Mouse (Mus musculus) neural tube, embryonic 13.5 days (tissue): ENCODE results near the gene Bank1. TPM values are rescaled to one million over a fixed set of nuclear protein-coding genes. Genes with fewer than 3 reads are reported as not detected.
"Not testable (repeated sequence)": the region's sequence is repeated elsewhere in the genome, so short reads cannot be mapped to it uniquely, and the experiment has no call there.

Source experiments
- ATAC-seq: fragments of 200-750 bp; cut with Nextera tagmentation; 2 replicates; pipeline ENCODE4 v1.8.0; 2017; ENCODE audit warnings: low read depth, mild to moderate bottlenecking, moderate TSS enrichment, moderate library complexity
- H3K27ac ChIP-seq: fragments of 300-500 bp; sonication (generic); replicated peaks from 2 replicates; pipeline ENCODE4 v1.5.1; 2015; ENCODE audit warnings: moderate library complexity, mild to moderate bottlenecking, inconsistent platforms
- H3K27me3 ChIP-seq: fragments of 300-500 bp; sonication (generic); 2 replicates; pipeline ENCODE4 v1.6.1; 2015; ENCODE audit warnings: mild to moderate bottlenecking, inconsistent platforms
- H3K36me3 ChIP-seq: fragments of 300-500 bp; sonication (generic); 2 replicates; pipeline ENCODE4 v1.6.1; 2015; ENCODE audit warnings: mild to moderate bottlenecking, inconsistent platforms
- H3K4me1 ChIP-seq: fragments of 300-500 bp; sonication (generic); replicated peaks from 2 replicates; pipeline ENCODE4 v1.6.1; 2015; ENCODE audit warnings: inconsistent platforms
- H3K4me2 ChIP-seq: fragments of 300-500 bp; sonication (generic); 2 replicates; pipeline ENCODE4 v1.6.1; 2015; ENCODE audit warnings: inconsistent platforms, mild to moderate bottlenecking, moderate library complexity
- H3K4me3 ChIP-seq: fragments of 300-500 bp; sonication (generic); 2 replicates; pipeline ENCODE4 v1.5.1; 2015; ENCODE audit warnings: mild to moderate bottlenecking, inconsistent platforms
- H3K9ac ChIP-seq: fragments of 300-500 bp; sonication (generic); 2 replicates; pipeline ENCODE4 v1.6.1; 2015; ENCODE audit warnings: moderate library complexity, mild to moderate bottlenecking, inconsistent platforms
- H3K9me3 ChIP-seq: fragments of 300-500 bp; sonication (generic); 2 replicates; pipeline ENCODE4 v1.6.1; 2016; ENCODE audit warnings: inconsistent platforms
- WGBS: fragments of 180-500 bp; shearing (Covaris S2); methylation state at CpG from one replicate; pipeline ENCODE4 v1.1.7; 2015; 5-methylcytosine and 5-hydroxymethylcytosine counted together
- polyA plus RNA-seq: library from polyadenylated mRNA; unstranded; fragments of >200 nt; fragmentation: Nextera tagmentation; extraction: Ambion mirVana; gene quantifications from 2 replicates; pipeline ENCODE4 v1.2.1, GENCODE M21; 2015

Gene Bank1
- polyA plus RNA-seq = 0.59 and 0.64 TPM in 2 replicates

- Histone ChIP-seq H3K4me3 (no peak within 1 kb of the TSS), H3K27me3 (peaks cover 9% of the 10 kb centered on the region), H3K4me1 (no peaks in the 10 kb centered on the region), H3K9me3 (no peaks in the 10 kb centered on the region), H3K9ac (no peak within 1 kb of the TSS), H3K36me3 (no peaks in the 10 kb centered on the region), H3K27ac (no peak within 1 kb of the TSS), H3K4me2 (no peak within 1 kb of the TSS)
- no peak for ATAC-seq
- WGBS = 78% methylated on average over 5 of the region's 5 CpGs
Observed at GRCm38 (mm10) chr3:136325783-136326182, at the start of gene Bank1. Gene Bank1 (minus strand): TSS chr3:136326066.

- no peak overlapping the region for H3K27ac ChIP-seq
- H3K27me3 ChIP-seq = no peaks in the 10 kb centered on the region
- WGBS = 76% methylated on average over 11 of the region's 11 CpGs
- H3K4me3 ChIP-seq = no peak overlapping the region
- no peaks in the 10 kb centered on the region for H3K9me3 ChIP-seq
- H3K9ac ChIP-seq = no peak overlapping the region
- ATAC-seq = no peak
- peaks cover 5% of the 10 kb centered on the region; the same call in 1 of the 2 replicates for H3K4me1 ChIP-seq
- H3K36me3 ChIP-seq = no peaks in the 10 kb centered on the region
- H3K4me2 ChIP-seq = no peak overlapping the region
Observed at GRCm38 (mm10) chr3:136369916-136370315, 44.0 kb upstream of the Bank1 start.

GRCm38 (mm10) chr3:136369466-136369865 is 43.6 kb upstream of the Bank1 start:
- Histone ChIP-seq H3K4me3 (no peak overlapping the region), H3K9ac (no peak overlapping the region), H3K27ac (no peak overlapping the region), H3K4me2 (no peak overlapping the region), H3K27me3 (no peaks in the 10 kb centered on the region), H3K9me3 (no peaks in the 10 kb centered on the region), H3K36me3 (no peaks in the 10 kb centered on the region), H3K4me1 (peaks cover 5% of the 10 kb centered on the region; the same call in 1 of the 2 replicates)
- WGBS = 50% methylated on average over 9 of the region's 9 CpGs
- ATAC-seq = no peak

- no peaks in the 10 kb centered on the region for H3K9me3 ChIP-seq
- no peak overlapping the region for H3K27ac ChIP-seq
- no peak overlapping the region for H3K9ac ChIP-seq
- H3K27me3 ChIP-seq = no peaks in the 10 kb centered on the region
- WGBS = 88% methylated on average over 4 of the region's 4 CpGs
- ATAC-seq = no peak
- no peak overlapping the region for H3K4me2 ChIP-seq
- no peak overlapping the region for H3K4me3 ChIP-seq
- H3K4me1 ChIP-seq = peaks cover 5% of the 10 kb centered on the region; the same call in 1 of the 2 replicates
- no peaks in the 10 kb centered on the region for H3K36me3 ChIP-seq
Observed at GRCm38 (mm10) chr3:136368505-136368999, 42.7 kb upstream of the Bank1 start.

- Histone ChIP-seq H3K27ac (no peak overlapping the region), H3K4me1 (no peaks in the 10 kb centered on the region), H3K9ac (no peak overlapping the region), H3K4me2 (no peak overlapping the region), H3K9me3 (no peaks in the 10 kb centered on the region), H3K27me3 (no peaks in the 10 kb centered on the region), H3K36me3 (no peaks in the 10 kb centered on the region), H3K4me3 (no peak overlapping the region)
- no peak for ATAC-seq
- WGBS = 68% methylated on average over 7 of the region's 7 CpGs
Observed at GRCm38 (mm10) chr3:136349690-136350089, 23.8 kb upstream of the Bank1 start.

GRCm38 (mm10) chr3:136348611-136349010 is 22.7 kb upstream of the Bank1 start:
- Histone ChIP-seq H3K27me3 (no peaks in the 10 kb centered on the region), H3K9me3 (no peaks in the 10 kb centered on the region), H3K4me2 (no peak overlapping the region), H3K36me3 (no peaks in the 10 kb centered on the region), H3K27ac (no peak overlapping the region), H3K4me1 (no peaks in the 10 kb centered on the region), H3K4me3 (no peak overlapping the region), H3K9ac (no peak overlapping the region)
- 58% methylated on average over 1 of the region's 1 CpGs for WGBS
- ATAC-seq = no peak

- ATAC-seq = no peak
- H3K4me2 ChIP-seq = no peak overlapping the region
- H3K4me3 ChIP-seq = no peak overlapping the region
- no peaks in the 10 kb centered on the region for H3K4me1 ChIP-seq
- H3K27ac ChIP-seq = no peak overlapping the region
- no peak overlapping the region for H3K9ac ChIP-seq
- H3K36me3 ChIP-seq = no peaks in the 10 kb centered on the region
- no peaks in the 10 kb centered on the region for H3K27me3 ChIP-seq
- H3K9me3 ChIP-seq = no peaks in the 10 kb centered on the region
- 93% methylated on average over 1 of the region's 1 CpGs for WGBS
Observed at GRCm38 (mm10) chr3:136347277-136347676, 21.4 kb upstream of the Bank1 start.

- H3K9ac ChIP-seq = no peak overlapping the region
- ATAC-seq = no peak
- no peaks in the 10 kb centered on the region for H3K4me1 ChIP-seq
- H3K27ac ChIP-seq = no peak overlapping the region
- H3K4me3 ChIP-seq = no peak overlapping the region
- no peak overlapping the region for H3K4me2 ChIP-seq
- H3K27me3 ChIP-seq = no peaks in the 10 kb centered on the region
- 77% methylated on average over 2 of the region's 2 CpGs for WGBS
- no peaks in the 10 kb centered on the region for H3K9me3 ChIP-seq
- H3K36me3 ChIP-seq = no peaks in the 10 kb centered on the region
Observed at GRCm38 (mm10) chr3:136341911-136342310, 16.0 kb upstream of the Bank1 start.

GRCm38 (mm10) chr3:136339896-136340295 is 14.0 kb upstream of the Bank1 start:
- Histone ChIP-seq H3K27me3 (no peaks in the 10 kb centered on the region; the same call in 1 of the 2 replicates), H3K4me1 (no peaks in the 10 kb centered on the region), H3K27ac (no peak overlapping the region), H3K9ac (no peak overlapping the region), H3K36me3 (no peaks in the 10 kb centered on the region), H3K4me2 (no peak overlapping the region), H3K9me3 (no peaks in the 10 kb centered on the region), H3K4me3 (no peak overlapping the region)
- no peak for ATAC-seq
- 85% methylated on average over 2 of the region's 2 CpGs for WGBS

GRCm38 (mm10) chr3:136331135-136331534 is 5.3 kb upstream of the Bank1 start:
- no peak overlapping the region for H3K9ac ChIP-seq

GRCm38 (mm10) chr3:136330043-136330442 is 4.2 kb upstream of the Bank1 start:
- H3K9ac ChIP-seq = no peak overlapping the region
- H3K4me1 ChIP-seq = no peaks in the 10 kb centered on the region
- no peak overlapping the region for H3K4me3 ChIP-seq
- no peak overlapping the region for H3K27ac ChIP-seq
- no peaks in the 10 kb centered on the region for H3K36me3 ChIP-seq
- H3K4me2 ChIP-seq = no peak overlapping the region
- ATAC-seq = no peak
- H3K9me3 ChIP-seq = no peaks in the 10 kb centered on the region
- H3K27me3 ChIP-seq = peaks cover 18% of the 10 kb centered on the region

More at GRCm38 (mm10) chr3:136331135-136331534, 5.3 kb upstream of the Bank1 start:
- 90% methylated on average over 2 of the region's 2 CpGs for WGBS
- no peak for ATAC-seq
- Histone ChIP-seq H3K9me3 (no peaks in the 10 kb centered on the region), H3K27ac (no peak overlapping the region), H3K4me3 (no peak overlapping the region), H3K4me1 (no peaks in the 10 kb centered on the region), H3K4me2 (no peak overlapping the region), H3K36me3 (no peaks in the 10 kb centered on the region), H3K27me3 (peaks cover 12% of the 10 kb centered on the region)

- 34% methylated on average over 6 of the region's 6 CpGs for WGBS
- Histone ChIP-seq H3K4me2 (no peak overlapping the region), H3K27ac (no peak overlapping the region), H3K4me1 (no peaks in the 10 kb centered on the region), H3K9ac (no peak overlapping the region), H3K27me3 (peaks cover 18% of the 10 kb centered on the region), H3K4me3 (no peak overlapping the region), H3K36me3 (no peaks in the 10 kb centered on the region), H3K9me3 (no peaks in the 10 kb centered on the region)
- ATAC-seq = no peak
Observed at GRCm38 (mm10) chr3:136329133-136329532, 3.3 kb upstream of the Bank1 start.

- not testable (repeated sequence) for H3K4me3 ChIP-seq, ATAC-seq, H3K27ac ChIP-seq, H3K4me1 ChIP-seq, H3K4me2 ChIP-seq, H3K9me3 ChIP-seq, H3K36me3 ChIP-seq, H3K9ac ChIP-seq, H3K27me3 ChIP-seq
- 95% methylated on average over 6 of the region's 6 CpGs for WGBS
Observed at GRCm38 (mm10) chr3:136324716-136325115, 1.1 kb downstream of the Bank1 start.
